Mouse (Mus musculus) urinary bladder, adult 2 months (tissue): ENCODE data around the gene Pde4b. TPM values are rescaled to one million over a fixed set of nuclear protein-coding genes. Genes with fewer than 3 reads are reported as not detected.
"Not testable (repeated sequence)": the region's sequence is repeated elsewhere in the genome, so short reads cannot be mapped to it uniquely, and the experiment has no call there.

Experiments
- DNase-seq: peaks from one replicate; pipeline ENCODE4 v3.0.0; 2022; ENCODE audit warnings: low spot score
- polyA plus RNA-seq: library from polyadenylated mRNA; depleted of rRNA; stranded (reverse); fragments of >200 nt; gene quantifications from 2 replicates; pipeline ENCODE4 v1.2.3, GENCODE M21; 2012; rRNA removed

Gene Pde4b
- 32.8 and 47.1 TPM in 2 replicates for polyA plus RNA-seq

DNA sequence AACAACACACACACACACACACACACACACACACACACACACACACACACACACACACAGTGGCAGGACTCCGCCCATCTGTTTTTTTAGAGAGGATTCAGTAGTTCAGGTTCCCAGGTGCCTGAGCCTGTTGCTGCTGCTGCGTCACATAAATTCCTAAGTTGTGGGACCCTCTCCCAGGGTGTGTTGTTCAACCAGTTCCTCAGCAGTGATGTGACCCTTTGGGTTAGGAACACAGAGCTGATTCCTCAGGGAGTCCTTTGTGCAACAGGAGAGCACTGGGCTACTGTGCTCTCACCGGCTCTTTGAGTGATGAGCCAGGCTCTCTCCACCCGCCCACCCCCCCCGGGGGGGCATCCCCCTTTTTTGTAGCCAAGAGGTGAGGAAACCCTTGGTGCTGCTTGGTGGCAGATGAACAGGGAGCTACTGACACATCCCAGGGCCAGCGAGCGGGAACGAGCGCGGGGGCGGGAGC is at the start of gene Pde4b:
Gene Pde4b (plus strand): TSS at position 453 of the 475 bp plus-strand sequence.
- DNase-seq = no peak

DNA sequence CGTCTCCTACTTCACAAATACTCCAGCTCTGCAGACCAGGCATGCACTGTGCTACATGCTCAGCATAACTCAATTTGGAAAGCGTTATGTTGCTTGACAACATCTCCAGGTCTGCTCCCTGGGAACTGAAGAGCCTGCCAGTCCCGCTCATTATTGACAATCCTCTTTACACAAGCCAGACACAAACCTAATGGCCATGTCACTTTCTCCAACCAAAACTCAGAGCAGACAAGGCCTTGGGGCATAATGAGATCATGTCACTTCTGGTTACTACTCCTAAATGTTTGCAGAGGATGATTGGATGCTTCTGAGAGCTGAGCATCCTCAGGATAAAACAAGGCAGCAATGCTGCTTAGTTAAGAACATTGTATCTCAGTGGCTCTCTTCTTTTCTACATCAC is 47.2 kb upstream of the Pde4b start:
- no peak for DNase-seq

DNA sequence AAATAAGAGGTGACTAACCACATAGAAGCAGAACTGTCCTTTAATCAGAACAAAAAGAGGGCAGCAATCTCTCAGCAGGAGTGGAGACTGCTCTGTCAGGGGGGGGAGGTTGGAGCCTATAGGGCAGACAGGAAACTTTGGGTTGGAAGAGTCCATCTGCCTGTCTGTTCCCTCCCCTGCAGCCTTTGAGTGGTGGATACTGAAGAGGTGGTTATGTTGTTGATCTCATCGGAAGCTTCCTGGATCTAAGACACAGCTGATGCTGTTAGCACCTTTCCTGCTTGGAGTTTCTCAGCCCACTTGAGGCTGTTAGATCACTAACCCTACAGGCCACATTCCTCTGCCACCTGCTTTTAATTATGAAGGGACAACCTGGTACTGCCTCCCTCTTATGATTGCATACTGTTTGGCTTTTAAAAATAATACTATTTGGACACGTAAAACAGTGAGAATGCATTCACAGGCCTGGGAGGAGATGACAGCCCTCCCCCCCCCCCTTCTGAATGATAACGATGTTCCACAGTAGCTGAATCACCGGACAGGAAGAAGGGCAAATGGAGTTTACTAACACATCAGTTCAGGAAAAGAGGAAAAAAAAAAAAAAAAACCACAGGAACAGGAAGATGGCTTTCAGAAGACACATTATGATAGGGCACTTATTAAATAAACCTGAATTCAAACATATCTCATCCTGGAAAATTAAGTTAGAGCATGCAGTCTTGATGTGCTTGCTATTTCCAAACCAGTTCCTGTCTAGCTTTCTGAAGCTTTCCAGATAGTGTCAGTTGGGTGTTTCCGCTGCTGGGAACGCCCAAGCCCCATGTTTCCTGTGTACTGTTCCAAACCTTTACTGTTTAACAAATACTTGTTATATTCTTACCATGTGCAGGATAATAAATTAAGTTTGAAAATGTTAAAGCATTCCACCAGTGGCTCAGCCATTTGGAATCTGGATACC is 41.9 kb upstream of the Pde4b start:
- DNase-seq = no peak

DNA sequence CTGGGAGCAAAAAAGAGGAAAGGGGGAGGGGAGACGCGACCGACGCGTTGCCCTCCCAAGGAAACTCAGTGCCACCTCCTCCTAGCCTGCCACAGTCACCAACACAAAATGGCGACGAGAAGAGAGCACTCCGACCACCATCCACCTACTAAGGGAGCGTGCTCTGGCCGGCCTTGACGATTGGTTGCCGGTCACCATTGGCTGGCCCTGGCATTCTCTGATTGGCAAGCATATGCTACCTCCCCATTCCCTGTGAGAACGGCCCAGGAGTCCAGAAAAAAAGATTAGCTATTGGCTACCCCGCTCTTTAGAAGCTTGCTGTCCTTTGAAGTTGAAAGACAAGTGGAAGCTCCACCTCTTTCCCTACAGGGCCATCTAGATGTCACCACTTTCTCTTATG is 38.0 kb upstream of the Pde4b start:
- DNase-seq = not testable (repeated sequence)

DNA sequence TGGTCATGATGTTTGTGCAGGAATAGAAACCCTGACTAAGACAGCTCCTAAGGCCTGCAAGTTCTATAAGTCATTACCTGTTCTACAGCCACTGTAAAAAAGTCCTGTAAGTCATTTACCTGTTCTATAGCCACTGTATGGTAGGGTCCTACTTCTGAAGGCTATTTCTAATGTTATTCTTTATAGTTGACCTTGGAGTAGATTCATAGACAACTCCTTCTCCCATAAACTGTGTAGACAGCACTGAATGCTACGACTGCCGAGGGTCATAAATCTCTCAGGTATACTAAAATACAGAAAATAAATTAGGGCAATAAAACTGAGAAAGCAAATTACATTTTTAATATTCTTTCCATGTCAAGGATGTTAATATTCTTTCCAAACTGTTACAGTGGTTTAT is 26.0 kb upstream of the Pde4b start:
- no peak for DNase-seq

DNA sequence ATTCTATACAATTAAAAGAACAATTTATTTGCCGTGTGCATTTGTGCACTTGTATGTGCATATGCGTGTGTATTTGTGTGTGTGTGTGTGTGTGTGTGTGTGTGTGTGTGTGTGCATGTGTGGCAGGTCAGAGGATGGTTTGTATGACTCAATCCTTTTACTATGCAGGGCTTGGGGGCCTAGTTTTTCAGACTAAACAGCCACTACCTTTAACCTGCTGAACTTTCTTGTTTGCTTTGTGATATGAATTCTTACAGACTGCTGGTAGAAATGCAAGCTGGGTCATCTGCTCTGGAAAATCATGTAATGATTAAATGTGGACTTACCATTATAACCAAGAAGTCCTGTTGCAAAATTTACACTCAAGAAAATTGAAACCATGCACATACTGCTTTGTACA is 18.0 kb upstream of the Pde4b start:
- DNase-seq = no peak

DNA sequence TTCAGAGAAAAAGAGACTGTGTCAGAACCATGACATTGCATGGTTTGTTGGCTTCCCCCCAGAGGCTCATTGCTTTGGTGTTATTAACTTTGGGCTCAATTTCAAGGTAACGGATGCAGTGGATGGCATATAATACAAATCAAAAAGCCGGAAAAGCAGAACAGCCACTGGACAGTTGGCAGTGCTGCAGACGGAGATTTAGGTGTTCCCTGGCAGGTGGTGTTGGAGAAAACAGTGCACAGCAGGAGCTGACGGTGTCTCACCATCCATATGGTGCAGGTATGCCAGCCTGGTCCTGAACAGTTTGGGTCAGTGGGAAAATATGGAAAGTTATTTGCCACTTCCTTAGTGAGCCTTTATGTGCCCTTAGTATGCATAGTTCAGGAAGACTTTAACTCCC is 1.0 kb upstream of the Pde4b start:
- no peak for DNase-seq

DNA sequence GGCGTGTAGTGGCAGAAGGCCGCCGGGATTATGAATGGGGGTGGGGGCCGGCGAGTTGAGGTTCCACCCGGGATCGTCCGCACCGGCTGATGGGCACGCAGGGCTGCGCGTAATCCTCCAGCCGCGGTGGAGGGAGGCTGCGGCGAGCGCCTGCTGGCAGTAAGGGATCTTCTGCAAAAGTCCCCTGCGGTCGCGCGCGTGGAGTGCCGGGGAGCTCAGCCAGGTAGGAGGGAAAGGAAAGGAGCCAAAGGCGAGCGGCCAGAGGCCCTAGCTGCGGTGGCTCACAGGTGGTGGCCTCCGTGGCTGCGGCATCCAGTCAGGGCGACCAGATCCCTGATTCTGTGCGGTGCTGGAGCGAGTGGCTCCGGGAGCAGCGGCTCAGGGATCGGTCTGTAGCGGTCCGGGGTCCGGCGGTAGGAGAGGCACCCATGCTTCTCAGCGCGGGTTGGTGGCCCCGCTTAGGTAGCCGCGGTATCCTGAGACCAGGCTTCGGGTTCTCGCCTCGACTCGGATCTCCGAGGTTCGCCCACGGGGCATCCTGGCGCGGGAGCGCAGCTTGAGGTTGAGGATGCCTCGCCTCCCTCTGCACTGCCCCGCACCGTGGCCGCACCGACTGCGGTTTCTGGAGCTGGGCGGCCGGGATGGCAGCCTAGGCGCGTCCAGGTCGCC is 357 bp downstream of the Pde4b start:
- DNase-seq = peak; percentile 20

DNA sequence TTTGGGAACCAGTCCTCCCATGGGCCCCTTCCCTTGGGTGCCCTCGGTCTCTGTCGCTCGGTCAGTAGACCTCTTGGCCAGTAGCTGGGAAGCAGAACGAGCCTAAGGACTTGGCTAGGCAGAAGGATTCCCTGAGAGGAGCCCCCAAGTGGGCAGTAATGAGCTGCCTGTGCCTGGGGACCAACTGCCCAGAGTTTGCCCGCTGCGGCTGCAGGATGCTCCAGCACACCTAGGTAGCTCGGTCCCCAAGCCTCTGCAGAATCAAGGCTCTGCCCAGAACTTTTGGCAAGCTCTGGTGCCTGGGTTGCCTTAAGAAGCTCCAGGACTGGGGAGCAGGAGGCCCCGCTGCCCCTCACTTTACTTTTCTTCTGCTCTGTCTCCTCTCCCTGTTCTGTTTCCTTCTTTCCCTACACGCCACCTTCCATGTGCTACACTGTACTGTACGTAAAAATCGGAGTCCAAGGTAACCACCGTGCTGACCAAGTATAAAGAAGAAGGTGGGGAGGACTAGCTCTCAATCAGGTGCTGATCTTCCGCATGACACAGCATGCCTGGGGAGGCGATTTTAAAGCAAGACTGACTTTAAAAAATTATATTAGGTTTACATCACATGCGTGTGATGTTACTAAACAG is 1.0 kb downstream of the Pde4b start:
- no peak for DNase-seq

DNA sequence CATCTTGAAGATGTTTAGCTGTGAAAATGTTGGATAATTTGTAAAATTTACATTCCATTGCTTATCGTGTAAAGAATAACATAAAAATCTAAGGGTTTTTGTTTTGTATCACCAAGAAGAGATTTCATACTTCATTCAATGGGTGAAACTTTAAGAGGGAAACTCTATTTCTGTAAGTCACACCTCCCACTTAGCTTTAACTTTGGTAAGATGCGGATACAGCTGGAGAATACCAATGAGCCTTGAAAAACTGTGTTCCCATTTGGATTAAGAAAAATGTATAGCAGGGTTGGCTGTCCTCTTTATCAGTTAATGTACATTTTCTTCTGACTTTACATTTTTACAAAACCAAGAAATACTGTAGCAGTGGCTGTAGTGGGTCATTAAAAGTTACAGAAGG is 8.5 kb downstream of the Pde4b start:
- DNase-seq = no peak

DNA sequence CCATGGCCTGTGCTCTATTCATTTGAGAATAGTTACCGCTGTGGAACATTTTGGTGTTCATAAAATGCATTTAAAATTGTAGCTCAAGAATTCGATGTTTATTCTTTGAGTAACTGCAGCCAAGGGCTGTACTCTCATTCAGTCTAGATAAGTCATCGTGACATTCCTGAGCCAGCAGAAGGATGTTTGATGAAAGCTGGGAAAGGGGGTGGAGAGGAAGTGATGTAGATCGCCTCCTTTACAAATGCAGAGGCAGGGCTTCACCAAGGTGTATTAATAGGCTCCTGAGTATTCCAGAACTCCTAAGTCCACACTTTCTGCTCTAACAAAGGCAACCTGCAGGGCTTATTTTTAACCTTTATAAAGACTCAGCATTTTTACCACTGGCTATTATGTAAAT is 14.9 kb downstream of the Pde4b start:
- DNase-seq = no peak

DNA sequence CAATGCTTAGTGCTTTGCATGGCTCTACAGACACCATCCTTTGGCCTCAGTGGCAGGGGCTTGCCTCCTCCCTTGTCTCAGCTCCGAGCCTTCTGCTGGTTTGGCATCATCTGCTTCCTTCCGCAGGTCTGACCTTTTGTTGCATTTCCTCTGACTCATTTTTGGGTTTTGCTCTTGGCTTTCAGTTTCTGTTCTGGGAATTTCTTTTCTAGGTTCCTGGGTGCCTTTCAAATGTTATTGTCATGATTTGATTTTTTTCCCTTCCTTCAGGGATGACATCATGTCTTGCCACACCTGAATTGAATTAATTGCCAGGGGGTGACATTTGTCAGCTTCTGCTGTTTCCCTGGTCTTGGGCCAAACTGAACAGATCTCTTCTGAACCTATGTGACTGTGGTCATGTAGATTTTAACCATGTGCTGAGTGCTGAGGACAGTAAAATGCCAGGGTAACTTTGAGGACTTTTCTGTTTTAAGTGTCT is 17.2 kb downstream of the Pde4b start:
- DNase-seq = no peak

DNA sequence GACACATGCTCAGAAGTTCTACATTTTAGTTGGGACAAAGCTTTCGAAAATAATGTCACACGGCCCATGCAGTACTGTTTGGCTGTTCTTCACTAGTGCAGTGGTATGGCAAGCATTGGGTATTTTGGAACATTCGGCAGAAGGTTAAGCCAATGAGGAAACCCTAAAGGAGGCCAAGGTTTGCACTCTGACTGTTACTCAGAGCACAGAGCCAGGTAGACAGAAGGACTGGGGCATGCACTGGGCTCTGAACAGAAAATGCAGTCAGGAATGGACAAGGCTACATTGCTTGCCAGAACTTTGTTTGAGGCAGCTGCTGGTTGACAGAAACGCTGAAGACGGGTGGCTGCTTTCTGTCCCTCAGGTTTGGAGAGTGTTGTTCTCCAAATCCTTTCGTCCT is 19.4 kb downstream of the Pde4b start:
- no peak for DNase-seq

DNA sequence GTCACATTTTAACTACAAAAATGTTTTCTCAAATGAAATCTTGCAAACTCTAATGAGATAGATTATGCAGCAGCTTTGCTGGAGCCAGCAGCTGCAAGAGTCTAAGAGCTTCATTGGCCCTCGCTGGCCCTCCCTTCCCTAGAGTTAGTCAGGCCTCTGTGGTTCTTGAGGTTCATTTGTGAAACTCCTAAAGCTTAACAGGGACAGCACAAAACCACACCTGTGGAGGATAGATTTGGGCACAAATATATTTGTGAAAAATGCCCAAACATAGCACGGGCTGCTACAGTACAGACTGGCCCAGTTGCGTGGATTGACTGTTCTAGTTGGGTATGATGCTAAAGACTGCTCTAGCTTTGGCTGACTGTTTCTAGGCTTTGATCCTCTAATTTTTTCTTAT is 32.1 kb downstream of the Pde4b start:
- no peak for DNase-seq

DNA sequence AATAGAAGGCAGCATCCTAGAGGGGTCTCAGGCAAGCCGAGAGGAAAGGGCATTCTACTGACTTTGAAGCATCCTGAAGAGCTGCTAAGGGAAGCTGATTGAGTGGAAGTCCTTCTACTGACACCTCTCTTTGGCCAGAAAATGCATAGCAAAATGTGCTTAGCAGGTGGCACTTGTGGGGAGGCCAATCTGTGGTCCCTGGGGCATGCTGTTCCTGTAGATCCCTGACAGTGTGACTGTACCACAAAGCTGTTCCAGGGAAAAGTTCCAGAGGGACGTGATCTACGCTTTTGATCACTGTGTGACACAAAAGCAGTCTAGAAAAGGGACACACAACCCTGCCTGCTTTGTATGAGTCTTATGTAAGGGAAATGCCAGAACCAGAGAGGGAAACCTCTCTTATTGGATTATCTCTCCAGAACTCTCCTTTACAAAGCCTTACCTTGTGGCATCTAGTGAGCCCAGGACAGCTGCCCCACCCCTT is 49.1 kb downstream of the Pde4b start:
- DNase-seq = no peak

DNA sequence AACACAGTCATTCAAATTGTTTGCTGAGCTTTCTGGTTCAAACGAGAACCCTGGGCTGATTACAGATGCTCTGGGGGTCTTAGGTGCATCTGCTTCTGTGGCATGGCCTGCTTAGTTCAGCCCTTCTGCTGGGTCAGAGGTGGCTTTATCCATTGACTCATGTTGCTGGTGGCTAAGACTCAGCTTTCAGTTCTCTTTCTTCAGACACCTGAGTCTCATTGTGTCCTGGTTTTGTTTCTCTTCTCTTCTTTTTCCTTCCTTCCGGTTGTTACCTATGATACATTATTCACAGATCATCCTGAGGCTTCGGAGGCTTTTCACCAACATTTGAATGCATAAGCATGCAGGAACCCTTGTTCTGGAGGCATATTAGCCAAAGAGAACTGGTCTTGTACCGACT is 51.0 kb downstream of the Pde4b start:
- DNase-seq = no peak

DNA sequence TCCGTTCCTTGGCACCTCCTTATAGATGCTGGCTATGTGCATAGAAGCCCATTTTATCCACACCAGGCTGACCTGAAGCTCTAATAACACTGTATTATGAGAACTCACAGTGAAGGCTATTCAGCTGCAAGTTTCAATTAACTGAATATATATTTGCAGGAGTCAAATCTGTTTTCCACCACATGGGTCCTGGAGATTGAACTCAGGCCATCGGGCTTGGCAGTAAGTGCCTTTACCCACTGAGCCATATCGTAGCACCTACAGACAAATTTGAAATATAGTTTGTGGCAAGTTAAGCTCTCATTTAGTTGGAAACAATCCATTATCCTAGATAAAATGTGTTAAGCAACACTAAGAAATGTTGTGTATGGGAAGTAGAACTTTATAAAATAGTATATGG is 53.9 kb downstream of the Pde4b start:
- no peak for DNase-seq

DNA sequence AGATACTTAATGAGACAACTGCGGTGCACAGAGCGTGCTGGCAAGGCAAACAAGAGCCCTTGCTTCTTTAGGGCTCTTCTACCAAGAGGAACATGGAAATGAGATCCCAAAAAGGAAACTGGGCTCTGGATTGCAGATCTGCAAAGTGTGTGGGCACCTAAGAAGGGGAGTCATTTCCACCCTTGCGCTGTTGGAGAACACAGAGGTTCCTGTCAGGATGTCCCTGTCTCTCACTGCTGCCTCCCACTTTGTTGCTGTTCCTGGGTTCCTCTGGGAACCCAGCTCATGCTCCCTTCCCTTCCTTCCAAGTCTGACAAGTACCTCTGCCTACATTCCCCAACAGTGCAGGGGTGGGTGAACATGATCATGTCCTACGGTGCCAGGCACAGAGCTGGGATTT is 61.4 kb downstream of the Pde4b start:
- DNase-seq = no peak

DNA sequence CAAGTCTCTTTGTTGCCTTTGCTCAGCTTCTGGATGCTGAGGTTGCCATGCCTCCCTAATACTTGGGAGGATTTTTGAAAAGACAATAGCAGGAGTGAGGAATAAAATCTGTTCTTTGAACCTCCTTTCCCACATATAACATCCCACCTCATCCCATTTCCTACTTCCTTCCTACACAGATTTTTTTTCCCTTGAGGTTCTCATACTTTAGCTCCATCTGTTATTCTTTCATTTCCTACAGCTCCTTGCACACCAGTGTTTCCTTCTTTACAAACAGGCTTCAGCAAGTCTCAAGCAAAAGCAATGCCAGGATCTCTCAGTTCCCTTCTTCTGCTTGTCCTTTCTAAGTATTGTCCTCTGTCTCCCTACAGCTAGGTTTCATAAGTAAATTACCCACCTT is 71.8 kb downstream of the Pde4b start:
- no peak for DNase-seq

DNA sequence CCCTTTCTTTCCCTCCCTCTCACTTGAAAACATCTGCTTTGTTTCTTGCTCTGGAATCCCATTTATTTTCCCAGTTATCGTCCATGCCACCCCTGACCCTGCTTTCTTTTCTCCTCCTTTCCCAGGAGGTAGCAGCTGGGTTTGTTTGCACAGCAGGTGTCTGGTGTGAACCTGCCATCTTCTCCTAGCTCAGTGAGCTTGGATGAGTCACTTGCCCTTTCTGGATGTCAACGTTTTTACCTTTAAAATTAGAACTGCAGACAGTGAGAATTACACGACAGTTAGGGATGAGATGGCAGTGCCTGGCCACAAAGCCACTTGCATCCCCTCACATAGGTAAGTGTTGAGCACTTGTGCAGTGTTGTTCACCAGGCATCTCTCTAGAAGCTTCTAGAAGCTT is 84.3 kb downstream of the Pde4b start:
- DNase-seq = no peak

DNA sequence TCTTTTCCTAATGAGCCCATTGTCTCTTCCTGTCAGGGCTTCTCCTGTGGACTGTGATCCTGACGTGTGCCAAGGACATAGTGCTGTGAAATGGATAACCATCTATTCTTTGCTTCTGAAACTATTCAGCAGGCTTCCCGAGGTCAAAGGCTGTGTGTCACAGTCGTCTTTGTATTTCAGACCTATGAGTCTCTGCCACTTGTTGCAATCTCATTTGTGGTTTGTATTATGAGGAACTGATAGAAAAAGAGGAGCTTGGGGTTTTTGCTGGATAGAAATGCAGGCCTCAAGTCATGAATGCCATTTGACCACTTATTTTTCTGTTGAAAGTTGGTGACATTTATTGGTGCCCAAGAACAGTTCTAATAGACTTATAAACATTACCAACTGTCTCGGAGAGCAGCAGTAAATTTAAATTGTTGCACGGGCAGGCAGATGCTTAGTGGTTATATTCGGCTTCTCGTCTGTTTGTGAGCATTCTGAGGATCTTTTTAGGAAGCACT is 85.4 kb downstream of the Pde4b start:
- no peak for DNase-seq

DNA sequence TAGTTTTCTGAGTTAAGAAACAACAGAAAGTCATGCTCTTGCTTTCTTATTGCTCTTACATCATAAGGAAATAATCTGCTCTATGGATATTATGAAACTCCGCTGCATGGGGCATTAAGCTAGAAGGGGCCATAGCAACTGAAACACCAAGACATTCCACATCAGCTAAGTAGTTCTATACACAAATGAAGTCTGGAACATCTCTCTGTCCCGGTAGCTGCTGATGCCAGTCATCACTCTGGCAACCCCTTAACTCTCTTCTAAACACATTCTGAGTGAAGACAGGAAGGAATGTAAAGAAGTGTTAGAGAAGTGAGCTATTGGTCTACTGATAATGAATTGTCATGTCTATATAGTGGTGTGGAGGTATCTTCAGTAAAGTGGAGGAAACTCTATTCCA is 88.6 kb downstream of the Pde4b start:
- DNase-seq = no peak
